ENCODE assay signal across 8 mouse cellular contexts in the genomic region with DNA sequence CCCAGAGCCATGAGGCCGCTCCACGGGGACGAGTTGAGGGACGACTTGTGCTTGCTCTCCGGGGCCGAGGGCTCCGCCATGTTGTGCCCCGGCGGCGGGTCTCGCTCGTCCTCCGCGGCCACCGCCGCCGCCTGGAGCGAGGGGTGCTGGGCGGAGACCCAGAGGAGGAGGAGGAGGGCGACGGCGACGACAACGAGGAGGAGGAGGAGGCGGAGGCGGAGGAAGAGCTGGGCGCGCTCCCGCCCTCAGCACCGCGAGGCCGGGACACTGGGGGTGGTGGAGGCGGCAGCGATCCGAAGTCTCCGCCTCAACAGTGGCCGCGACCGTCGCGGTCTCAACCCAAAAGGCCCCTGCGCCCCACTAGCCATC. TPM values are rescaled to one million over a fixed set of nuclear protein-coding genes. Genes with fewer than 3 reads are reported as not detected.
DNase-seq lines count a peak whose midpoint lies in the region; ATAC-seq and TF ChIP-seq lines count a peak whose summit lies in the region.

No protein-coding gene starts in this region.

- H3K27ac ChIP-seq in heart, adult 2 months = peak overlapping the region; percentile 97
- peak overlapping the region; percentile 99 for H3K27ac ChIP-seq in forebrain, embryonic 10.5 days
- peak overlapping the region; percentile 96 for H3K27ac ChIP-seq in kidney, postnatal 0 days

- no peaks in the 10 kb centered on the region for H3K27me3 ChIP-seq in heart, adult 2 months (ENCODE audit: control insufficient read depth, insufficient read depth, low read length)
- no peaks in the 10 kb centered on the region for H3K27me3 ChIP-seq in forebrain, embryonic 10.5 days (ENCODE audit: poor library complexity, severe bottlenecking)
- no peaks in the 10 kb centered on the region for H3K27me3 ChIP-seq in kidney, postnatal 0 days (ENCODE audit: insufficient read depth, low read length)

- H3K9ac ChIP-seq in heart, adult 2 months (ENCODE audit: low read depth, low read length) = peak overlapping the region; percentile 97
- H3K9ac ChIP-seq in kidney, postnatal 0 days (ENCODE audit: low read depth, low read length) = peak overlapping the region; percentile 96

- 0 out of 2 replicates have a peak, but pooled peaks have one; percentile 3 for TF ChIP-seq EP300 in heart, adult 2 months (IDR thresholded peaks at IDR 0.05; ENCODE audit: insufficient read depth, low read depth, low read length)

- H3K36me3 ChIP-seq in heart, adult 2 months (ENCODE audit: control insufficient read depth, insufficient read depth, low read length) = peaks cover 11% of the 10 kb centered on the region
- H3K36me3 ChIP-seq in forebrain, embryonic 10.5 days (replicated peaks) = no peaks in the 10 kb centered on the region
- H3K36me3 ChIP-seq in kidney, postnatal 0 days (ENCODE audit: insufficient read depth, low read length) = no peaks in the 10 kb centered on the region

- no peak for DNase-seq in heart, adult 2 months
- no peak for DNase-seq in heart, postnatal 10 days
- DNase-seq in ES-CJ7 (ENCODE audit: low read depth, low spot score) (peak; percentile 63), MN1 (ENCODE audit: low spot score) (no peak)
- DNase-seq in forebrain, embryonic 10.5 days (ENCODE audit: extremely low spot score, low spot score) = no peak
- no peak for DNase-seq in kidney, postnatal 0 days (ENCODE audit: low spot score)
- DNase-seq in B cell, adult 2 months = no peak

- ATAC-seq in kidney, postnatal 0 days (replicated peaks; ENCODE audit: low FRiP score, low read depth) = no peak; the same call in none of the 2 replicates
- ATAC-seq in megakaryocyte-erythroid progenitor cell, adult 5-6 weeks (replicated peaks; ENCODE audit: low FRiP score, low TSS enrichment, poor library complexity, severe bottlenecking) = peak; percentile 77

- TF ChIP-seq POLR2A in heart, adult 2 months (IDR thresholded peaks at IDR 0.05; ENCODE audit: insufficient read depth, low read depth, low read length) = no peak

- no peaks in the 10 kb centered on the region for H3K9me3 ChIP-seq in forebrain, embryonic 10.5 days
- H3K9me3 ChIP-seq in kidney, postnatal 0 days (replicated peaks; ENCODE audit: low read length) = no peaks in the 10 kb centered on the region

- WGBS in heart, adult 2 months = 0% methylated on average over 31 of the region's 42 CpGs
- WGBS in forebrain, embryonic 10.5 days = under 1% methylated on average over 40 of the region's 42 CpGs
- WGBS in kidney, postnatal 0 days = under 1% methylated on average over 29 of the region's 42 CpGs

- H3K4me2 ChIP-seq in kidney, postnatal 0 days (ENCODE audit: low read length) = peak overlapping the region; percentile 80

- intact Hi-C loops in heart, adult 2 months (cut with DNase I) = loop anchor here (2.0 to 10.0 kb wide), 3 partner anchors 23 to 395 kb away; a partner anchor contains a TSS
- intact Hi-C loops in heart, postnatal 10 days (cut with DNase I) = loop anchor here (5.0 kb wide), 1 partner anchor 397 kb away; no protein-coding TSS in a partner anchor

- TF ChIP-seq CTCF in heart, adult 2 months (IDR thresholded peaks at IDR 0.05) = no peak
- TF ChIP-seq CTCF in kidney, postnatal 0 days (IDR thresholded peaks at IDR 0.05; ENCODE audit: low read depth) = no peak

- H3K4me1 ChIP-seq in heart, adult 2 months (ENCODE audit: control insufficient read depth, insufficient read depth, low read length) = no peaks in the 10 kb centered on the region; the same call in 1 of the 2 replicates
- peaks cover 48% of the 10 kb centered on the region for H3K4me1 ChIP-seq in forebrain, embryonic 10.5 days
- H3K4me1 ChIP-seq in kidney, postnatal 0 days (replicated peaks; ENCODE audit: insufficient read depth, low read length) = peaks cover 18% of the 10 kb centered on the region; the same call in 1 of the 2 replicates

- H3K4me3 ChIP-seq in heart, adult 2 months = peak overlapping the region; percentile 77
- H3K4me3 ChIP-seq in forebrain, embryonic 10.5 days = peak overlapping the region; percentile 99
- peak overlapping the region; percentile 98 for H3K4me3 ChIP-seq in kidney, postnatal 0 days (replicated peaks; ENCODE audit: low read depth, low read length)

- peaks cover 3% of the 10 kb centered on the region; the same call in 1 of the 2 replicates for H3K79me2 ChIP-seq in heart, adult 2 months (replicated peaks; ENCODE audit: control insufficient read depth, insufficient read depth, low read length)

RNA-seq across cellular contexts. Expression of a gene that starts 0.3 kb away (rescaled TPM):
- 10 to 100 TPM; 54.9 to 56.5 TPM for total RNA-seq in heart, adult 2 months (2021)
- polyA plus RNA-seq in heart, adult 2 months (2012; rRNA removed) = 22.2 and 35.7 TPM in 2 replicates
- total RNA-seq in heart, postnatal 10 days (2021) = 10 to 100 TPM; 68.6 to 69.2 TPM
- 85.5 and 86.8 TPM in 2 replicates for polyA plus RNA-seq in forebrain, embryonic 10.5 days (2016; fragmentation: Nextera tagmentation; extraction: Ambion mirVana)
- polyA plus RNA-seq in kidney, postnatal 0 days (2015; fragmentation: Nextera tagmentation; extraction: Ambion mirVana) = 72.0 and 75.4 TPM in 2 replicates
- 97.1 and 101 TPM in 2 replicates for total RNA-seq in megakaryocyte-erythroid progenitor cell, adult 5-6 weeks (2014; fragmentation: Nextera tagmentation)
- 94.4 and 108 TPM in 2 replicates for total RNA-seq in megakaryocyte-erythroid progenitor cell, adult 5-6 weeks (2017)
